Mouse (Mus musculus) forebrain, embryonic 14.5 days (tissue): Measurements from ENCODE around the gene Esd. TPM values are rescaled to one million over a fixed set of nuclear protein-coding genes. Genes with fewer than 3 reads are reported as not detected.
A peak's percentile ranks its signal among the peaks of the same experiment; 100 is the strongest.

ENCODE experiments used
- ATAC-seq: fragments of 200-750 bp; cut with Nextera tagmentation; 2 replicates; pipeline ENCODE4 v1.8.0; 2017; ENCODE audit warnings: mild to moderate bottlenecking, moderate library complexity
- DNase-seq: peaks from one replicate; pipeline ENCODE4 v3.0.0-alpha.2; 2015; ENCODE audit warnings: low spot score
- H3K27ac ChIP-seq: fragments of 300-500 bp; sonication (generic); 2 replicates; pipeline ENCODE4 v1.5.1; 2014; ENCODE audit warnings: low read depth, mild to moderate bottlenecking, control low read depth, low read length, moderate library complexity
- H3K27me3 ChIP-seq: fragments of 300-500 bp; sonication (generic); replicated peaks from 2 replicates; pipeline ENCODE4 v1.6.1; 2014; ENCODE audit warnings: low read length, control low read depth, mixed read lengths; ENCODE audit not compliant: control insufficient read depth, insufficient read depth
- H3K36me3 ChIP-seq: fragments of 300-500 bp; sonication (generic); 2 replicates; pipeline ENCODE4 v1.6.1; 2014; ENCODE audit warnings: low read length, control low read depth; ENCODE audit not compliant: control insufficient read depth, insufficient read depth
- H3K4me1 ChIP-seq: fragments of 300-500 bp; sonication (generic); 2 replicates; pipeline ENCODE4 v1.6.1; 2014; ENCODE audit warnings: antibody characterized with exemption, low read length, control low read depth; ENCODE audit not compliant: control insufficient read depth, insufficient read depth
- H3K4me2 ChIP-seq: fragments of 300-500 bp; sonication (generic); 2 replicates; pipeline ENCODE4 v1.6.1; 2014; ENCODE audit warnings: mild to moderate bottlenecking, control low read depth, low read length
- H3K4me3 ChIP-seq: fragments of 300-500 bp; sonication (generic); 2 replicates; pipeline ENCODE4 v1.5.1; 2014; ENCODE audit warnings: low read depth, low read length, control low read depth
- H3K9ac ChIP-seq: fragments of 300-500 bp; sonication (generic); 2 replicates; pipeline ENCODE4 v1.6.1; 2014; ENCODE audit warnings: mild to moderate bottlenecking, low read length, control low read depth, moderate library complexity
- H3K9me3 ChIP-seq: fragments of 300-500 bp; sonication (generic); replicated peaks from 2 replicates; pipeline ENCODE4 v1.6.1; 2016; ENCODE audit warnings: low read length, control low read depth, mixed read lengths; ENCODE audit not compliant: control insufficient read depth
- WGBS: fragments of 180-500 bp; shearing (Covaris S2); extraction: QIAGEN DNeasy Blood & Tissue Kit; methylation state at CpG from one replicate; pipeline ENCODE4 v1.1.7; 2014; 5-methylcytosine and 5-hydroxymethylcytosine counted together
- polyA plus RNA-seq: library from polyadenylated mRNA; unstranded; fragments of >200 nt; fragmentation: Nextera tagmentation; extraction: Ambion mirVana; gene quantifications from 2 replicates; pipeline ENCODE4 v1.2.1, GENCODE M21; 2014

Esd gene
- polyA plus RNA-seq = 336 and 355 TPM in 2 replicates

DNA sequence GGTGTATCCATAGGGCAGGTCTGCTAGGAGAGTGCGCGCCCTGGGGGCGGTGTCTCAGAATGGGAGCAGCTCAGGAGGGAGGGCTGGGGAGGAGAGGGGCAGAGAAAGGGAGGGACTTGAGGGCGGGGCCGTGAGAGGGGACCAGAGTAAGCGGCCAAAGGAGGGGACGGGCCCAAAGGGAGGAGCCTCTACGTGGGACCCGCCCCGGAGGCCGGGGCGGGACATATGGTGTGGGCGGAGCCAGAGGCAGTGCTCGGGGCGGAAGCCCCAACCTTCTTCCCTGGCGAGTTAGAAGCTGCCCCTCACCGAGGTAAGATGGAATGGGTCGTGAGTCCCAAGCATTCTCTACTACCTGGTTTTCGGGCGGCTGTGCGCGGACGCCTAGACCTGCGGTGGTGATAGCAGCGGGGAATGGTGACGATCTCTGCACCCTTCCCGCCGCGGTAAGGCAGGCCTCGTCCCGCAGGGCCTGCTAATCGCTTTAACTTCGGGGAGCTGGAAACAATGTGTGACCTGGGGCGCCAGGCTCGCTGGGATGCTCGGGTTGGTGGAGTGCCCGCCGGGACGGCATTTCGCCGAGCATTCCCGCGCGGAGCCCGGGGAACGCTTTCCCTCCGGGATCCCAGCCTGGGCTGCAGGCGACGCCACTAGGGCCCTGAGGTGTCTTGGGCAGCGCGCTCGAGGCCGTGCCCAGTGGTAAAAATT lies at the start of gene Esd:
Gene Esd (plus strand): TSS at position 219 of the 705 bp plus-strand sequence.
- Histone ChIP-seq H3K9me3 (no peaks in the 10 kb centered on the region), H3K4me3 (peak within 1 kb of the TSS; percentile 81), H3K36me3 (peaks cover 7% of the 10 kb centered on the region; the same call in 1 of the 2 replicates), H3K9ac (peak within 1 kb of the TSS; percentile 84), H3K27ac (peak within 1 kb of the TSS; percentile 58), H3K27me3 (no peaks in the 10 kb centered on the region), H3K4me2 (peak within 1 kb of the TSS; percentile 72), H3K4me1 (peaks cover 10% of the 10 kb centered on the region)
- peak; percentile 94 for DNase-seq
- ATAC-seq = peak; percentile 98
- WGBS = under 1% methylated on average over 53 of the region's 53 CpGs

DNA sequence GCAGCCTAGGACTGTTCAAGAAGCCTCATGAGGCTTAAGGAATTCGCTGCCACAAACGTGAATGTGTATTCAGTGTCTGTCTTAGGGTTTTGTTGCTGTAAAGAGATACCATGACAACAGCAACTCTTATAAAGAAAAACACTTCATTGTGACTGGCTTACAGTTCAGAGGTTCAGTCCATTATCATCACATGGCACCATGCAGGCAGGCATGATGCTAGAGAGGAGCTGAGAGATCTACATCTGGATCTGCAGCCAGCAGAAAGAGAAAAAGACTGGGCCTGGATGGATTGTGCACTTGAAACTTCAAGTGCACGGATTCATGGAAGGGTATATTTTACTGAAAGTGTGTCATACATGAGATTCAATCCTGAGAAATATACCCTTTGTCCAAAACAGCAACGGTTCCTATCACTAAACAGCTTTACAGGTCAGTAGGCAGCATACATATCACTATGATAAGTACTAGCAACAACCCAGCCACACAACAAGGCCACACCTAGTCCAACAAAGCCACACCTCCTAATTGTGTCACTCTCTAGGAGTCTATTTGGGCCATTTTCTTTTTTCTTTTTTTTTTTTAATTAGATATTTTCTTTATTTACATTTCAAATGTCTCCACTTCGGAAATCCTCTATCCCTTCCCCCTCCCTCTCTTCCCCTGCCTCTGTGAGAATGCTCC lies 47.7 kb upstream of the Esd start:
- ATAC-seq (no peak), DNase-seq (no peak)
- Histone ChIP-seq H3K36me3 (no peaks in the 10 kb centered on the region), H3K4me2 (no peak overlapping the region), H3K27ac (no peak overlapping the region), H3K9ac (no peak overlapping the region), H3K4me1 (no peaks in the 10 kb centered on the region), H3K27me3 (no peaks in the 10 kb centered on the region), H3K4me3 (no peak overlapping the region), H3K9me3 (no peaks in the 10 kb centered on the region)
- WGBS = 73% methylated on average over 5 of the region's 5 CpGs

DNA sequence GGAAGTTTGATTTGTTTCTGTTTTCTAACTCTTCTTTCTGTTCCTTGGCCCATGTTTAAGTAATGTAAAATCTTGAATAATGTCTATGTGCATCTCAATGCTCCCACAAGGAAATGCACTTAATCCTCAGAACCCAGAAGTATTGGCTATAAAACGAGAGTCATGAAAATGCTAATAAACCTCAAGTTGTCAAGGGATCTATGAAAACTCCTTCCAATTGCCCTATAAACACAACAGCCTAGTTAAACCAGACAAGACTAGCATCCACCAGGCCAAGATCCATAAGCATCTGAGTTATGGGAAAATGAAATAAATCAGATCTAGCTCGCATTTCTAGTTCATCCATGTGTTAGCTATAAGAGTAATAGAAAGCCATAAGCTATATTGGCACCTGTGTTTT lies 40.1 kb upstream of the Esd start:
- ATAC-seq (no peak), DNase-seq (no peak)
- WGBS = 91% methylated on average over 2 of the region's 2 CpGs
- H3K36me3 ChIP-seq = no peaks in the 10 kb centered on the region
- H3K27me3 ChIP-seq = no peaks in the 10 kb centered on the region
- H3K4me1 ChIP-seq = no peaks in the 10 kb centered on the region
- no peaks in the 10 kb centered on the region for H3K9me3 ChIP-seq
- H3K27ac ChIP-seq = no peak overlapping the region
- no peak overlapping the region for H3K4me2 ChIP-seq
- H3K4me3 ChIP-seq = no peak overlapping the region
- H3K9ac ChIP-seq = no peak overlapping the region

DNA sequence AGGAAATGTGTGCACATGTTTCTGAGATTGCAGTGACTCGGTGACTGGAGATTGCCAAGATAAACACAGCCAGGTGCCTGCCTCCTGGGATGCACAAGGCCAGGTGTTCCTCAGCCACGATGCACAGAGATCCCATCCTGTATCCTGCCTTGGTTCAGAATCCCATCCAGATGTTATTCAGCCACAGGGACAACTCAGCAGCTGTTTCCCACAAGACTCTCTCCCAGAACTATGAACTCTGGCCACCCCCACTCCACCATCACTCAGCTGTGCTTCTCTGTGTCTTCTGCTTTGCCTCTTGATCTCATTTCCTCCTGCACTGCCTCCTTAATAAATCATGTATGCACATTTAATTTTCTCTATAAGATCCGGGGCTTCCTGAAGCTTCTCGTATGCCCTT lies 35.3 kb upstream of the Esd start:
- no peak overlapping the region for H3K4me2 ChIP-seq
- no peaks in the 10 kb centered on the region for H3K36me3 ChIP-seq
- no peak overlapping the region for H3K4me3 ChIP-seq
- WGBS = 76% methylated on average over 4 of the region's 4 CpGs
- no peaks in the 10 kb centered on the region for H3K27me3 ChIP-seq
- no peaks in the 10 kb centered on the region for H3K9me3 ChIP-seq
- no peak overlapping the region for H3K9ac ChIP-seq
- H3K27ac ChIP-seq = no peak overlapping the region
- H3K4me1 ChIP-seq = no peaks in the 10 kb centered on the region
- no peak for ATAC-seq
- no peak for DNase-seq

DNA sequence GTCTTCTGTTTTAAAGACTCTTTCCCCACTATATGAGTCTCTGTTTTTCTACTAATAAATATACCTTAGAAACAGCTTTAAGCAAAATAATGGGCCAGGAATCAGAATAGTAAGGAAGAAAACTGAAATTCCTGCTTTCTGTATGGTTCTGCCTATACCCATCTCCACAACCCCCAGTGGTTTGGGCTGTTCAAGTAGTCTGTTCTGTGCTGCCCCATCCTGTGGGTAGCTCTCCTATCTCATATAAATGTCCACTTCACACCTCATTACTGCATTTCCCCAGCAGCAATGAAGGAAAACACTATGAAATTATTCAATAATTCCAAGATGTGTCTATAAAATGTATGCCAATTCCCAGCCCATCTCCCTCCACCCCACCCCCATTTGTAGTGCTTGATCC lies 34.7 kb upstream of the Esd start:
- H3K36me3 ChIP-seq = no peaks in the 10 kb centered on the region
- ATAC-seq = no peak
- no peak for DNase-seq
- no peaks in the 10 kb centered on the region for H3K27me3 ChIP-seq
- no peak overlapping the region for H3K4me2 ChIP-seq
- H3K27ac ChIP-seq = no peak overlapping the region
- no peak overlapping the region for H3K9ac ChIP-seq
- H3K9me3 ChIP-seq = no peaks in the 10 kb centered on the region
- no peak overlapping the region for H3K4me3 ChIP-seq
- no peaks in the 10 kb centered on the region for H3K4me1 ChIP-seq

DNA sequence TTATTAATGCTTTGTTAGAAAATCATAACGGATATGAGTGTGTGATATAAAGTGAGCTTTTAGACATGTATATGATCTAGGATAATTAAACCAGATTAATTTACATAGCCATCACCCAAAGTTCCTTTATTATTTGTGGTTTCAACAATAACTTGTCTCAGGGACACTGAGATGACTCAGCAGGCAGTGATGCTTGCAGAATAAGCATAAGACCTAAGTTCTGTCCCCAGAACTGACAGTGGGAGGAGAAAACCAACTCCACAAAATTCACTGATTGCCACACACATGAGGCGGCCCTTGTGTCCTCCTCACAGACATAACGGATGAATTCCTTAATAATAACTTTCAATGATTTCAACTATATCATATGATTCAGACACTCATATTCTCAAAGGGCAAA lies 32.9 kb upstream of the Esd start:
- DNase-seq (no peak), ATAC-seq (no peak)
- 90% methylated on average over 3 of the region's 3 CpGs for WGBS
- H3K4me1 ChIP-seq = no peaks in the 10 kb centered on the region
- no peak overlapping the region for H3K4me3 ChIP-seq
- H3K9ac ChIP-seq = no peak overlapping the region
- no peaks in the 10 kb centered on the region for H3K9me3 ChIP-seq
- H3K27me3 ChIP-seq = no peaks in the 10 kb centered on the region
- H3K27ac ChIP-seq = no peak overlapping the region
- no peak overlapping the region for H3K4me2 ChIP-seq
- no peaks in the 10 kb centered on the region for H3K36me3 ChIP-seq

DNA sequence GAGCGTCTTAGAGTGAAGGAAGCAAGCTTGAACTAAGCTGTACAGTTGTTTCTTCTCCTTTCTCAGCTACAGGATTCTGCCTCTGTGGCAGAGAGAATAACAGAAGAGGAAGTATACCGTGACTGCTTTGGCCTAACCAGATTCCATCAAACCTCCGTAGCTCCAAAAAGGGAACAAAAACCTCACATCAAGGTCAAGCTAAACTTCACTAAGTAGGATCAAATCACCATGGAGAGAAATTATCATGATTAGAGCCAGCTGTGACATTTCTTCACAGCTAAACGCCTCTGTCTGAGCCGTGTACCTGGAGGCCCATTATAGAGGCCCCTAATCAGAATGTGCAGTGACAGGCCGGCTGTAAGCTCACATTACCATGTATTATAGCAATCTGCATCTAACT lies 28.2 kb upstream of the Esd start:
- H3K4me1 ChIP-seq = no peaks in the 10 kb centered on the region

DNA sequence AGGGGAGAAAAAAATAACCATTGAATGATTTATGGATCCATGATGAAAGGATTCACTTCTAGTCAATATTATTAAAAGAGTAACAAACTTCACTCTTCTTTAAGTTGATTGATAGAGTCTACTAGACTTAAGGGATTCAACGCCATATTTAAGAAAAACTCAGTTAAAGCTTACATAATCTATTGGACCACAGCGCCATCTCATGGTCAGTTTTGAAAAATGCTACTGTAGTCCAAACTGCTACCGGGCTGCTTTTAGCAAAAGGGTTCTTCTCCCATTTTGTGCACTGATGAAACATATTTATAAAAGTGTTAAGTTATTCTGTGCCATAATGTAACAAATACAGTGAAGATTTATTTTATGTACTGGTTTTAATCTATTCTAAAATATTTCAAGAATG lies 23.0 kb upstream of the Esd start:
- DNase-seq (peak; percentile 74), ATAC-seq (no peak)
- 31% methylated on average over 3 of the region's 3 CpGs for WGBS
- Histone ChIP-seq H3K9ac (no peak overlapping the region), H3K4me3 (no peak overlapping the region), H3K27ac (no peak overlapping the region), H3K4me1 (no peaks in the 10 kb centered on the region), H3K36me3 (no peaks in the 10 kb centered on the region), H3K4me2 (no peak overlapping the region), H3K9me3 (no peaks in the 10 kb centered on the region), H3K27me3 (no peaks in the 10 kb centered on the region)

More for the DNA sequence above, 28.2 kb upstream of the Esd start:
- Histone ChIP-seq H3K27me3 (no peaks in the 10 kb centered on the region), H3K36me3 (no peaks in the 10 kb centered on the region), H3K9ac (no peak overlapping the region), H3K9me3 (no peaks in the 10 kb centered on the region), H3K4me3 (no peak overlapping the region), H3K4me2 (no peak overlapping the region), H3K27ac (no peak overlapping the region)
- 73% methylated on average over 6 of the region's 6 CpGs for WGBS
- no peak for ATAC-seq
- DNase-seq = no peak

DNA sequence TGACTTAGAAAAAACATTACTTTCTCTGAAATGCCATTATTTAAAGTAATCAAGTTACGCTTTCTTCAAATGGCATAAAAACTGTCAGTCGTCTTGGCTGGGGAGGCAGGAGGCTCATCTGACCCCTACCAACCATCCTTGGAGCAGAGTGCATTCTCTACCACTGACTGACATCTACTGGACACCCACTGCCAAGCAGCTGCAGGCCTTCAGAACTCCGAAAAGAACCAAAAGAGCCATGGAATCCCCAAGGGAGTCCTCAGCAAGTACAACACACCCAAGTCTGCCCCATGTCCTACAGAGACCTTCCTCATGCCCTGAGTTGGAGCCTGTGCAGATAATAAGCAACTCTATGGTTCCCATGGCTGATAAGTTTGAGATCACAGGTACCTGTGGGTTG lies 8.6 kb upstream of the Esd start:
- WGBS = 78% methylated on average over 3 of the region's 3 CpGs
- Histone ChIP-seq H3K4me3 (no peak overlapping the region), H3K4me1 (no peaks in the 10 kb centered on the region), H3K27me3 (no peaks in the 10 kb centered on the region), H3K9ac (no peak overlapping the region), H3K9me3 (no peaks in the 10 kb centered on the region), H3K27ac (no peak overlapping the region), H3K4me2 (no peak overlapping the region), H3K36me3 (no peaks in the 10 kb centered on the region)
- DNase-seq = no peak
- ATAC-seq = no peak
